8 mouse cellular contexts compared by ENCODE assay signal in the genomic region with DNA sequence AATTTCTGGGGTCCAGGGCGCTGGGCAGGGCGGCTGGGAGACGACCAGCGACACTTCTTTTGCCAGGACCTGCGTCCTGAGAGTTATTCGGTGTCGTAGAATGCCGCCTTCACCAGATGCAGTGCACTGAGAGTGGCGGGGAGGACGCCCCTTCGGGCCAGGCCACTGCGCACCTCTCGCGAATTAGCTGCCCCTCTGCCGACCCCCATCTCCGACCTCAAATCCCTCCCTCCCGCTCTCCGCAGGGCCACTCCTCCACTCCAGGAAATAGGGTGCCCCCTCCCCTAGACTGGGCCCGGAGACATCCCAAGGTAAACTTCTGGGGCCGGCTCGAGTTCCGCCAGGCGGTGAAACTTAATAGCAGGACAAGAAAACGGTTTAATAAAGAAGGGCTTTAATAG. TPM values are rescaled to one million over a fixed set of nuclear protein-coding genes. Genes with fewer than 3 reads are reported as not detected.
DNase-seq lines count a peak whose midpoint lies in the region; ATAC-seq lines count a peak whose summit lies in the region.

No protein-coding gene starts in this region.

- no peak for DNase-seq in kidney, adult 11 months
- DNase-seq in embryo, embryonic 10.5 days (ENCODE audit: low spot score), result peak; percentile 34
- DNase-seq in forebrain, embryonic 14.5 days (ENCODE audit: low spot score), result peak; percentile 72
- DNase-seq in midbrain, embryonic 11.5 days (ENCODE audit: low spot score, missing footprints), result peak; percentile 96
- DNase-seq in cerebellum, postnatal 36 days, result no peak
- DNase-seq in right cerebral cortex, postnatal 14 days, result no peak
- no peak for DNase-seq in spleen, adult 18-20 months

- H3K9ac ChIP-seq in kidney, embryonic 16.5 days (replicated peaks; ENCODE audit: low read length), result no peak overlapping the region
- H3K9ac ChIP-seq in forebrain, embryonic 14.5 days (ENCODE audit: low read length), result peak overlapping the region; percentile 90
- H3K9ac ChIP-seq in midbrain, embryonic 11.5 days (ENCODE audit: low read length), result peak overlapping the region; percentile 24; the same call in 1 of the 2 replicates

- H3K4me3 ChIP-seq in kidney, embryonic 16.5 days (ENCODE audit: low read length), result peak overlapping the region; percentile 23
- H3K4me3 ChIP-seq in forebrain, embryonic 14.5 days (ENCODE audit: low read depth, low read length), result peak overlapping the region; percentile 60
- peak overlapping the region; percentile 18 for H3K4me3 ChIP-seq in midbrain, embryonic 11.5 days (ENCODE audit: low read depth, low read length)

- H3K4me1 ChIP-seq in kidney, embryonic 16.5 days (ENCODE audit: insufficient read depth, low read length), result peaks cover 27% of the 10 kb centered on the region
- 0 out of 2 replicates have a peak, but pooled peaks cover 3% of the 10 kb centered on the region for H3K4me1 ChIP-seq in forebrain, embryonic 14.5 days (ENCODE audit: control insufficient read depth, insufficient read depth, low read length)
- H3K4me1 ChIP-seq in midbrain, embryonic 11.5 days (ENCODE audit: control insufficient read depth, insufficient read depth, low read length), result peaks cover 17% of the 10 kb centered on the region

- peak overlapping the region; percentile 35 for H3K4me2 ChIP-seq in kidney, embryonic 16.5 days (replicated peaks; ENCODE audit: low read depth, low read length)
- peak overlapping the region; percentile 81 for H3K4me2 ChIP-seq in forebrain, embryonic 14.5 days (ENCODE audit: low read length)
- peak overlapping the region; percentile 31 for H3K4me2 ChIP-seq in midbrain, embryonic 11.5 days

- WGBS in kidney, embryonic 16.5 days, result under 1% methylated on average over 24 of the region's 24 CpGs
- WGBS in forebrain, embryonic 14.5 days, result 2% methylated on average over 24 of the region's 24 CpGs
- whole genome bisulfite sequencing in midbrain, embryonic 11.5 days, result under 1% methylated on average over 24 of the region's 24 CpGs

- H3K9me3 ChIP-seq in kidney, embryonic 16.5 days (ENCODE audit: low read length), result no peaks in the 10 kb centered on the region
- H3K9me3 ChIP-seq in forebrain, embryonic 14.5 days (replicated peaks; ENCODE audit: control insufficient read depth, low read length), result no peaks in the 10 kb centered on the region
- H3K9me3 ChIP-seq in midbrain, embryonic 11.5 days (ENCODE audit: control insufficient read depth, low read length), result no peaks in the 10 kb centered on the region

- H3K27ac ChIP-seq in kidney, embryonic 16.5 days (ENCODE audit: low read length), result no peak overlapping the region
- peak overlapping the region; percentile 92 for H3K27ac ChIP-seq in forebrain, embryonic 14.5 days (ENCODE audit: low read depth, low read length)
- H3K27ac ChIP-seq in midbrain, embryonic 11.5 days (ENCODE audit: low read depth, low read length), result peak overlapping the region; percentile 60

- no peak for ATAC-seq in kidney, embryonic 16.5 days (ENCODE audit: low FRiP score, low TSS enrichment)
- peak; percentile 35 for ATAC-seq in forebrain, embryonic 14.5 days
- peak; percentile 42 for ATAC-seq in midbrain, embryonic 11.5 days (ENCODE audit: low FRiP score)

- H3K27me3 ChIP-seq in kidney, embryonic 16.5 days (ENCODE audit: insufficient read depth, low read length), result peaks cover 96% of the 10 kb centered on the region
- H3K27me3 ChIP-seq in forebrain, embryonic 14.5 days (replicated peaks; ENCODE audit: control insufficient read depth, insufficient read depth, low read length), result peaks cover 56% of the 10 kb centered on the region
- peaks cover 97% of the 10 kb centered on the region for H3K27me3 ChIP-seq in midbrain, embryonic 11.5 days (ENCODE audit: control insufficient read depth, insufficient read depth, low read length)

- no peaks in the 10 kb centered on the region for H3K36me3 ChIP-seq in kidney, embryonic 16.5 days (ENCODE audit: insufficient read depth, low read length)
- peaks cover 8% of the 10 kb centered on the region; the same call in 1 of the 2 replicates for H3K36me3 ChIP-seq in forebrain, embryonic 14.5 days (ENCODE audit: control insufficient read depth, insufficient read depth, low read length)
- no peaks in the 10 kb centered on the region for H3K36me3 ChIP-seq in midbrain, embryonic 11.5 days (ENCODE audit: control insufficient read depth, insufficient read depth, low read length)

RNA-seq across cellular contexts. Expression of a gene that starts 6.2 kb away (rescaled TPM):
- 0.05 and 0.25 TPM in 2 replicates for polyA plus RNA-seq in kidney, embryonic 16.5 days (2015; fragmentation: Nextera tagmentation; extraction: Ambion mirVana)
- 4.1 and 5.9 TPM in 2 replicates for polyA plus RNA-seq in forebrain, embryonic 14.5 days (2014; fragmentation: Nextera tagmentation; extraction: Ambion mirVana)
- 2.9 and 4.4 TPM in 2 replicates for polyA plus RNA-seq in midbrain, embryonic 11.5 days (2014; fragmentation: Nextera tagmentation; extraction: Ambion mirVana)

Comparison
In these comparisons a context has a peak if more than half of its experiments do, and no peak if none do; other contexts are left out.
1. H3K4me2 ChIP-seq: peak in every context shown above with its lines; median percentile 81 in forebrain, embryonic 14.5 days; 35 in kidney, embryonic 16.5 days; 31 in midbrain, embryonic 11.5 days.
2. DNase-seq: peak in embryo, embryonic 10.5 days (single experiment), forebrain, embryonic 14.5 days (single experiment) and midbrain, embryonic 11.5 days (single experiment); none in kidney, adult 11 months (single experiment), cerebellum, postnatal 36 days (0 of 2), right cerebral cortex, postnatal 14 days (single experiment) and spleen, adult 18-20 months (0 of 2).
3. Peak in every context shown above with its lines, with median percentiles within 50 percentile points of each other: H3K4me3 ChIP-seq.